Mouse (Mus musculus): ENCODE data around the gene Zbtb8os.
"Not testable (repeated sequence)": the region's sequence is repeated elsewhere in the genome, so short reads cannot be mapped to it uniquely, and the experiment has no call there.

Zbtb8os gene

GRCm38 (mm10) chr4:129332846-129333245 is 2.6 kb upstream of the Zbtb8os start:
- DNase-seq (ENCODE audit: low spot score): no peak

- DNase-seq (ENCODE audit: low spot score): peak; percentile 74
Measured at GRCm38 (mm10) chr4:129334677-129335215, 749 bp upstream of the Zbtb8os start.

- no peak for DNase-seq (ENCODE audit: low spot score)
Measured at GRCm38 (mm10) chr4:129336291-129336690, 796 bp downstream of the Zbtb8os start.

- no peak for DNase-seq (ENCODE audit: low spot score)
Measured at GRCm38 (mm10) chr4:129339743-129340142, 4.2 kb downstream of the Zbtb8os start.

GRCm38 (mm10) chr4:129341888-129342287 is 6.4 kb downstream of the Zbtb8os start:
- peak; percentile 24 for DNase-seq (ENCODE audit: low spot score)

GRCm38 (mm10) chr4:129342705-129343104 is 7.2 kb downstream of the Zbtb8os start:
- DNase-seq (ENCODE audit: low spot score): no peak

GRCm38 (mm10) chr4:129346481-129347154 is 11.1 kb downstream of the Zbtb8os start:
- DNase-seq (ENCODE audit: low spot score): no peak

- peak; percentile 89 for DNase-seq (ENCODE audit: low spot score)
Measured at GRCm38 (mm10) chr4:129350644-129351043, 15.1 kb downstream of the Zbtb8os start.

GRCm38 (mm10) chr4:129351111-129351510 is 15.6 kb downstream of the Zbtb8os start:
- DNase-seq (ENCODE audit: low spot score): no peak

GRCm38 (mm10) chr4:129353176-129353575 is 17.7 kb downstream of the Zbtb8os start:
- no peak for DNase-seq (ENCODE audit: low spot score)

- no peak for DNase-seq (ENCODE audit: low spot score)
Measured at GRCm38 (mm10) chr4:129354236-129354635, 18.7 kb downstream of the Zbtb8os start.

- no peak for DNase-seq (ENCODE audit: low spot score)
Measured at GRCm38 (mm10) chr4:129357613-129358163, 22.2 kb downstream of the Zbtb8os start.

GRCm38 (mm10) chr4:129362238-129362637 is 26.7 kb downstream of the Zbtb8os start:
- DNase-seq (ENCODE audit: low spot score): not testable (repeated sequence)

- no peak for DNase-seq (ENCODE audit: low spot score)
Measured at GRCm38 (mm10) chr4:129362771-129363170, 27.3 kb downstream of the Zbtb8os start.

- DNase-seq (ENCODE audit: low spot score): no peak
Measured at GRCm38 (mm10) chr4:129363463-129363862, 28.0 kb downstream of the Zbtb8os start.

GRCm38 (mm10) chr4:129364379-129364778 is 28.9 kb downstream of the Zbtb8os start:
- DNase-seq (ENCODE audit: low spot score): no peak

- DNase-seq (ENCODE audit: low spot score): no peak
Measured at GRCm38 (mm10) chr4:129365224-129365623, 29.7 kb downstream of the Zbtb8os start.

- DNase-seq (ENCODE audit: low spot score): no peak
Measured at GRCm38 (mm10) chr4:129371391-129371790, 35.9 kb downstream of the Zbtb8os start.

GRCm38 (mm10) chr4:129373202-129373976 is 37.9 kb downstream of the Zbtb8os start:
- no peak for DNase-seq (ENCODE audit: low spot score)

GRCm38 (mm10) chr4:129374219-129374755 is 38.8 kb downstream of the Zbtb8os start:
- DNase-seq (ENCODE audit: low spot score): no peak

- no peak for DNase-seq (ENCODE audit: low spot score)
Measured at GRCm38 (mm10) chr4:129375000-129375399, 39.5 kb downstream of the Zbtb8os start.

GRCm38 (mm10) chr4:129375821-129376220 is 40.3 kb downstream of the Zbtb8os start:
- no peak for DNase-seq (ENCODE audit: low spot score)
